Mouse (Mus musculus): ENCODE measurements at regions not wholly inside any gene's neighbourhood (a gene's known extent, or its start where the extent isn't known, plus 50 kb on each side); places are given as distances from the start of the nearest gene placed in this dataset.
A peak's percentile ranks its signal among the peaks of the same experiment; 100 is the strongest.

GRCm38 (mm10) chr4:142890711-142891110 is 322.1 kb downstream of the Prdm2 start:
- Histone ChIP-seq H3K36me3 (no peaks in the 10 kb centered on the region), H3K4me2 (no peak overlapping the region), H3K27ac (no peak overlapping the region), H3K9ac (no peak overlapping the region), H3K4me3 (replicated peaks) (no peak overlapping the region), H3K4me1 (no peaks in the 10 kb centered on the region), H3K27me3 (peaks cover 6% of the 10 kb centered on the region; the same call in 1 of the 2 replicates), H3K9me3 (replicated peaks) (no peaks in the 10 kb centered on the region; the same call in 1 of the 2 replicates)
- WGBS = 95% methylated on average over 1 of the region's 1 CpGs
- ATAC-seq (replicated peaks; ENCODE audit: low FRiP score) = no peak

- H3K4me1 ChIP-seq = no peaks in the 10 kb centered on the region
- ATAC-seq (replicated peaks; ENCODE audit: low FRiP score) = no peak
- H3K4me2 ChIP-seq = no peak overlapping the region
- H3K9ac ChIP-seq = no peak overlapping the region
- H3K9me3 ChIP-seq (replicated peaks) = no peaks in the 10 kb centered on the region; the same call in 1 of the 2 replicates
- H3K27ac ChIP-seq = no peak overlapping the region
- H3K27me3 ChIP-seq = peaks cover 6% of the 10 kb centered on the region; the same call in 1 of the 2 replicates
- no peaks in the 10 kb centered on the region for H3K36me3 ChIP-seq
- H3K4me3 ChIP-seq (replicated peaks) = no peak overlapping the region
- 52% methylated on average over 4 of the region's 4 CpGs for WGBS
Observed at GRCm38 (mm10) chr4:142888891-142889290, 323.9 kb downstream of the Prdm2 start.

- Histone ChIP-seq H3K36me3 (no peaks in the 10 kb centered on the region), H3K9ac (no peak overlapping the region), H3K27me3 (peaks cover 6% of the 10 kb centered on the region; the same call in 1 of the 2 replicates), H3K4me1 (no peaks in the 10 kb centered on the region), H3K27ac (no peak overlapping the region), H3K4me3 (replicated peaks) (no peak overlapping the region), H3K4me2 (no peak overlapping the region), H3K9me3 (replicated peaks) (no peaks in the 10 kb centered on the region; the same call in 1 of the 2 replicates)
- 40% methylated on average over 6 of the region's 6 CpGs for WGBS
- ATAC-seq (replicated peaks; ENCODE audit: low FRiP score) = no peak
Observed at GRCm38 (mm10) chr4:142887876-142888275, 324.9 kb downstream of the Prdm2 start.

GRCm38 (mm10) chr4:142880323-142880759 is 332.5 kb downstream of the Prdm2 start:
- WGBS = 0% methylated on average over 2 of the region's 2 CpGs
- Histone ChIP-seq H3K4me3 (replicated peaks) (no peak overlapping the region), H3K27me3 (no peaks in the 10 kb centered on the region), H3K4me2 (no peak overlapping the region), H3K9ac (no peak overlapping the region), H3K4me1 (peaks cover 6% of the 10 kb centered on the region; the same call in 1 of the 2 replicates), H3K9me3 (replicated peaks) (no peaks in the 10 kb centered on the region), H3K36me3 (no peaks in the 10 kb centered on the region), H3K27ac (no peak overlapping the region)
- peak; percentile 74; the same call in 1 of the 2 replicates for ATAC-seq (replicated peaks; ENCODE audit: low FRiP score)

- Histone ChIP-seq H3K27ac (no peak overlapping the region), H3K9me3 (replicated peaks) (no peaks in the 10 kb centered on the region), H3K27me3 (no peaks in the 10 kb centered on the region), H3K4me3 (replicated peaks) (no peak overlapping the region), H3K36me3 (no peaks in the 10 kb centered on the region), H3K9ac (no peak overlapping the region), H3K4me2 (no peak overlapping the region), H3K4me1 (peaks cover 4% of the 10 kb centered on the region; the same call in 1 of the 2 replicates)
- no peak for ATAC-seq (replicated peaks; ENCODE audit: low FRiP score)
- 89% methylated on average over 3 of the region's 3 CpGs for WGBS
Observed at GRCm38 (mm10) chr4:142876151-142876550, 336.6 kb downstream of the Prdm2 start.

- WGBS = 33% methylated on average over 5 of the region's 5 CpGs
- no peaks in the 10 kb centered on the region for H3K27me3 ChIP-seq
- no peak for ATAC-seq (replicated peaks; ENCODE audit: low FRiP score)
Observed at GRCm38 (mm10) chr4:142875105-142875504, 337.7 kb downstream of the Prdm2 start.

GRCm38 (mm10) chr4:142866341-142866740 is 346.5 kb downstream of the Prdm2 start:
- Histone ChIP-seq H3K4me3 (replicated peaks) (no peak overlapping the region), H3K9me3 (replicated peaks) (no peaks in the 10 kb centered on the region), H3K27me3 (no peaks in the 10 kb centered on the region), H3K4me1 (no peaks in the 10 kb centered on the region), H3K36me3 (no peaks in the 10 kb centered on the region), H3K27ac (no peak overlapping the region), H3K9ac (no peak overlapping the region), H3K4me2 (no peak overlapping the region)
- 85% methylated on average over 7 of the region's 7 CpGs for WGBS
- no peak for ATAC-seq (replicated peaks; ENCODE audit: low FRiP score)

More at GRCm38 (mm10) chr4:142875105-142875504, 337.7 kb downstream of the Prdm2 start:
- Histone ChIP-seq H3K4me3 (replicated peaks) (no peak overlapping the region), H3K4me1 (0 out of 2 replicates have a peak, but pooled peaks cover under 1% of the 10 kb centered on the region), H3K36me3 (no peaks in the 10 kb centered on the region), H3K9me3 (replicated peaks) (no peaks in the 10 kb centered on the region), H3K9ac (no peak overlapping the region), H3K4me2 (no peak overlapping the region), H3K27ac (no peak overlapping the region)

GRCm38 (mm10) chr4:142865593-142865992 is 347.2 kb downstream of the Prdm2 start:
- WGBS = 90% methylated on average over 2 of the region's 2 CpGs
- no peak overlapping the region for H3K4me3 ChIP-seq (replicated peaks)
- no peak overlapping the region for H3K27ac ChIP-seq
- no peaks in the 10 kb centered on the region for H3K27me3 ChIP-seq
- no peak overlapping the region for H3K9ac ChIP-seq
- ATAC-seq (replicated peaks; ENCODE audit: low FRiP score) = no peak
- H3K4me1 ChIP-seq = no peaks in the 10 kb centered on the region
- no peaks in the 10 kb centered on the region for H3K9me3 ChIP-seq (replicated peaks)
- H3K36me3 ChIP-seq = no peaks in the 10 kb centered on the region
- no peak overlapping the region for H3K4me2 ChIP-seq

GRCm38 (mm10) chr4:142863939-142864338 is 348.9 kb downstream of the Prdm2 start:
- no peak for ATAC-seq (replicated peaks; ENCODE audit: low FRiP score)
- no peaks in the 10 kb centered on the region for H3K9me3 ChIP-seq (replicated peaks)
- H3K4me2 ChIP-seq = no peak overlapping the region
- no peak overlapping the region for H3K27ac ChIP-seq
- no peaks in the 10 kb centered on the region for H3K27me3 ChIP-seq
- H3K36me3 ChIP-seq = no peaks in the 10 kb centered on the region
- H3K9ac ChIP-seq = no peak overlapping the region
- WGBS = 66% methylated on average over 5 of the region's 5 CpGs
- no peak overlapping the region for H3K4me3 ChIP-seq (replicated peaks)
- H3K4me1 ChIP-seq = no peaks in the 10 kb centered on the region

- H3K36me3 ChIP-seq = no peaks in the 10 kb centered on the region
- no peaks in the 10 kb centered on the region for H3K4me1 ChIP-seq
- H3K9ac ChIP-seq = no peak overlapping the region
- no peaks in the 10 kb centered on the region for H3K27me3 ChIP-seq
- no peak overlapping the region for H3K4me3 ChIP-seq (replicated peaks)
- H3K27ac ChIP-seq = no peak overlapping the region
- H3K4me2 ChIP-seq = no peak overlapping the region
- no peaks in the 10 kb centered on the region for H3K9me3 ChIP-seq (replicated peaks)
- no peak for ATAC-seq (replicated peaks; ENCODE audit: low FRiP score)
- WGBS = 76% methylated on average over 3 of the region's 3 CpGs
Observed at GRCm38 (mm10) chr4:142860441-142860840, 352.4 kb downstream of the Prdm2 start.

- Histone ChIP-seq H3K9ac (no peak overlapping the region), H3K4me3 (replicated peaks) (no peak overlapping the region), H3K27me3 (no peaks in the 10 kb centered on the region), H3K36me3 (no peaks in the 10 kb centered on the region), H3K4me2 (no peak overlapping the region), H3K27ac (no peak overlapping the region), H3K9me3 (replicated peaks) (no peaks in the 10 kb centered on the region), H3K4me1 (no peaks in the 10 kb centered on the region)
- whole genome bisulfite sequencing = 56% methylated on average over 6 of the region's 6 CpGs
- ATAC-seq (replicated peaks; ENCODE audit: low FRiP score) = no peak
Observed at GRCm38 (mm10) chr4:142856626-142857025, 356.2 kb downstream of the Prdm2 start.

- 87% methylated on average over 6 of the region's 6 CpGs for WGBS
- Histone ChIP-seq H3K4me3 (replicated peaks) (no peak overlapping the region), H3K9ac (no peak overlapping the region)
Observed at GRCm38 (mm10) chr4:142855635-142856034, 357.2 kb downstream of the Prdm2 start.

GRCm38 (mm10) chr4:142853924-142854323 is 358.9 kb downstream of the Prdm2 start:
- H3K27me3 ChIP-seq = no peaks in the 10 kb centered on the region
- 92% methylated on average over 15 of the region's 15 CpGs for WGBS
- H3K36me3 ChIP-seq = no peaks in the 10 kb centered on the region
- H3K4me1 ChIP-seq = no peaks in the 10 kb centered on the region
- H3K4me2 ChIP-seq = no peak overlapping the region
- H3K4me3 ChIP-seq (replicated peaks) = no peak overlapping the region
- H3K27ac ChIP-seq = no peak overlapping the region
- no peaks in the 10 kb centered on the region for H3K9me3 ChIP-seq (replicated peaks)
- no peak overlapping the region for H3K9ac ChIP-seq
- no peak for ATAC-seq (replicated peaks; ENCODE audit: low FRiP score)

More at GRCm38 (mm10) chr4:142855635-142856034, 357.2 kb downstream of the Prdm2 start:
- no peak overlapping the region for H3K4me2 ChIP-seq
- no peak for ATAC-seq (replicated peaks; ENCODE audit: low FRiP score)
- H3K27me3 ChIP-seq = no peaks in the 10 kb centered on the region
- no peaks in the 10 kb centered on the region for H3K4me1 ChIP-seq
- no peaks in the 10 kb centered on the region for H3K36me3 ChIP-seq
- no peak overlapping the region for H3K27ac ChIP-seq
- H3K9me3 ChIP-seq (replicated peaks) = no peaks in the 10 kb centered on the region

Measured in kidney, embryonic 15.5 days (tissue).